Mouse (Mus musculus): ENCODE results near the gene Rcc1.

GRCm38 (mm10) chr4:132291056-132291455 lies 62.3 kb downstream of the Rcc1 start:
- TF ChIP-seq GATA1 (IDR thresholded peaks at IDR 0.05; ENCODE audit: borderline replicate concordance, low read length) (no peak), FLI1 (IDR thresholded peaks at IDR 0.05; ENCODE audit: low read length) (no peak)
